Mouse (Mus musculus) stomach, postnatal 0 days (tissue): ENCODE measurements at regions not wholly inside any gene's neighbourhood (a gene's known extent, or its start where the extent isn't known, plus 50 kb on each side); places are given as distances from the start of the nearest gene placed in this dataset.

ENCODE experiments used
- CTCF ChIP-seq: IDR thresholded peaks from 2 replicates; pipeline ENCODE4 v1.5.1; 2016; ENCODE audit warnings: antibody characterized with exemption, low read depth, mild to moderate bottlenecking, moderate library complexity
- EP300 ChIP-seq: optimal IDR thresholded peaks from 2 replicates; pipeline ENCODE3; 2016; ENCODE audit warnings: antibody characterized with exemption

GRCm38 (mm10) chr8:82630486-82630885 lies 143.5 kb downstream of the Zfp330 start:
- TF ChIP-seq CTCF (no peak), EP300 (no peak)
